Mouse (Mus musculus) brain, embryonic 14.5 days (tissue): ENCODE measurements at regions not wholly inside any gene's neighbourhood (a gene's known extent, or its start where the extent isn't known, plus 50 kb on each side); places are given as distances from the start of the nearest gene placed in this dataset.

Source experiments
- CTCF ChIP-seq: fragments of 200-500 bp; IDR thresholded peaks from 2 replicates; pipeline ENCODE4 v1.5.1; 2012; ENCODE audit warnings: inconsistent platforms, mild to moderate bottlenecking, moderate library complexity, borderline replicate concordance; ENCODE audit not compliant: insufficient read depth, insufficient read length; ENCODE audit errors: extremely low read depth
- POLR2A ChIP-seq: fragments of 200-500 bp; IDR thresholded peaks from 2 replicates; pipeline ENCODE4 v1.6.1; 2012; ENCODE audit warnings: mild to moderate bottlenecking, inconsistent platforms, borderline replicate concordance; ENCODE audit not compliant: poor library complexity, insufficient read depth, insufficient read length, severe bottlenecking; ENCODE audit errors: extremely low read depth

GRCm38 (mm10) chr13:110574764-110575471, 180.1 kb downstream of the Plk2 start:
- TF ChIP-seq POLR2A (no peak), CTCF (no peak)
